Mouse (Mus musculus): ENCODE data around the gene Mrm1.
A peak's percentile ranks its signal among the peaks of the same experiment; 100 is the strongest.
"Not testable (repeated sequence)": the region's sequence is repeated elsewhere in the genome, so short reads cannot be mapped to it uniquely, and the experiment has no call there.

Mrm1 gene

GRCm38 (mm10) chr11:84818961-84819692, at the start of gene Mrm1:
TSS of gene Mrm1 (minus strand) at chr11:84819515.
- no peaks in the 10 kb centered on the region for H3K27me3 ChIP-seq (ENCODE audit: control insufficient read depth, insufficient read depth, low read length, poor library complexity, severe bottlenecking)
- no peaks in the 10 kb centered on the region; the same call in none of the 2 replicates for H3K36me3 ChIP-seq (ENCODE audit: control insufficient read depth, insufficient read depth, low read length, poor library complexity, severe bottlenecking)
- peak; percentile 98 for DNase-seq (ENCODE audit: low read depth, low spot score)

- Histone ChIP-seq H3K36me3 (ENCODE audit: control insufficient read depth, insufficient read depth, low read length, poor library complexity, severe bottlenecking) (peaks cover 2% of the 10 kb centered on the region; the same call in 1 of the 2 replicates), H3K27me3 (ENCODE audit: control insufficient read depth, insufficient read depth, low read length, poor library complexity, severe bottlenecking) (no peaks in the 10 kb centered on the region)
- peak; percentile 18 for DNase-seq (ENCODE audit: low read depth, low spot score)
Measured at GRCm38 (mm10) chr11:84868786-84869259, 49.5 kb upstream of the Mrm1 start.

- no peaks in the 10 kb centered on the region for H3K27me3 ChIP-seq (ENCODE audit: control insufficient read depth, insufficient read depth, low read length, poor library complexity, severe bottlenecking)
- peaks cover 2% of the 10 kb centered on the region; the same call in 1 of the 2 replicates for H3K36me3 ChIP-seq (ENCODE audit: control insufficient read depth, insufficient read depth, low read length, poor library complexity, severe bottlenecking)
- DNase-seq (ENCODE audit: low read depth, low spot score) = no peak
Measured at GRCm38 (mm10) chr11:84867586-84867985, 48.3 kb upstream of the Mrm1 start.

GRCm38 (mm10) chr11:84865268-84865667, 46.0 kb upstream of the Mrm1 start:
- DNase-seq (ENCODE audit: low read depth, low spot score) = no peak
- peaks cover 4% of the 10 kb centered on the region; the same call in 1 of the 2 replicates for H3K36me3 ChIP-seq (ENCODE audit: control insufficient read depth, insufficient read depth, low read length, poor library complexity, severe bottlenecking)
- no peaks in the 10 kb centered on the region for H3K27me3 ChIP-seq (ENCODE audit: control insufficient read depth, insufficient read depth, low read length, poor library complexity, severe bottlenecking)

GRCm38 (mm10) chr11:84855285-84855684, 36.0 kb upstream of the Mrm1 start:
- no peaks in the 10 kb centered on the region for H3K27me3 ChIP-seq (ENCODE audit: control insufficient read depth, insufficient read depth, low read length, poor library complexity, severe bottlenecking)
- no peak for DNase-seq (ENCODE audit: low read depth, low spot score)
- peaks cover 11% of the 10 kb centered on the region for H3K36me3 ChIP-seq (ENCODE audit: control insufficient read depth, insufficient read depth, low read length, poor library complexity, severe bottlenecking)

GRCm38 (mm10) chr11:84847475-84848090, 28.3 kb upstream of the Mrm1 start:
- Histone ChIP-seq H3K36me3 (ENCODE audit: control insufficient read depth, insufficient read depth, low read length, poor library complexity, severe bottlenecking) (peaks cover 10% of the 10 kb centered on the region; the same call in 1 of the 2 replicates), H3K27me3 (ENCODE audit: control insufficient read depth, insufficient read depth, low read length, poor library complexity, severe bottlenecking) (no peaks in the 10 kb centered on the region)
- DNase-seq (ENCODE audit: low read depth, low spot score) = no peak

- H3K27me3 ChIP-seq (ENCODE audit: control insufficient read depth, insufficient read depth, low read length, poor library complexity, severe bottlenecking) = no peaks in the 10 kb centered on the region
- peaks cover 10% of the 10 kb centered on the region; the same call in 1 of the 2 replicates for H3K36me3 ChIP-seq (ENCODE audit: control insufficient read depth, insufficient read depth, low read length, poor library complexity, severe bottlenecking)
- no peak for DNase-seq (ENCODE audit: low read depth, low spot score)
Measured at GRCm38 (mm10) chr11:84846741-84847474, 27.6 kb upstream of the Mrm1 start.

- no peaks in the 10 kb centered on the region for H3K27me3 ChIP-seq (ENCODE audit: control insufficient read depth, insufficient read depth, low read length, poor library complexity, severe bottlenecking)
- peaks cover 18% of the 10 kb centered on the region for H3K36me3 ChIP-seq (ENCODE audit: control insufficient read depth, insufficient read depth, low read length, poor library complexity, severe bottlenecking)
- peak; percentile 31 for DNase-seq (ENCODE audit: low read depth, low spot score)
Measured at GRCm38 (mm10) chr11:84839330-84839729, 20.0 kb upstream of the Mrm1 start.

- H3K27me3 ChIP-seq (ENCODE audit: control insufficient read depth, insufficient read depth, low read length, poor library complexity, severe bottlenecking); DNase-seq (ENCODE audit: low read depth, low spot score); H3K36me3 ChIP-seq (ENCODE audit: control insufficient read depth, insufficient read depth, low read length, poor library complexity, severe bottlenecking): not testable (repeated sequence)
Measured at GRCm38 (mm10) chr11:84829495-84829894, 10.2 kb upstream of the Mrm1 start.

- 0 out of 2 replicates have a peak, but pooled peaks cover 1% of the 10 kb centered on the region for H3K36me3 ChIP-seq (ENCODE audit: control insufficient read depth, insufficient read depth, low read length, poor library complexity, severe bottlenecking)
- H3K27me3 ChIP-seq (ENCODE audit: control insufficient read depth, insufficient read depth, low read length, poor library complexity, severe bottlenecking) = no peaks in the 10 kb centered on the region
- peak; percentile 91 for DNase-seq (ENCODE audit: low read depth, low spot score)
Measured at GRCm38 (mm10) chr11:84828516-84829399, 9.4 kb upstream of the Mrm1 start, which contains the start of gene Dhrs11. TSS of gene Dhrs11 (minus strand) at chr11:84828994.

- H3K27me3 ChIP-seq (ENCODE audit: control insufficient read depth, insufficient read depth, low read length, poor library complexity, severe bottlenecking) = no peaks in the 10 kb centered on the region
- 0 out of 2 replicates have a peak, but pooled peaks cover 1% of the 10 kb centered on the region for H3K36me3 ChIP-seq (ENCODE audit: control insufficient read depth, insufficient read depth, low read length, poor library complexity, severe bottlenecking)
- peak; percentile 20 for DNase-seq (ENCODE audit: low read depth, low spot score)
Measured at GRCm38 (mm10) chr11:84827901-84828503, 8.7 kb upstream of the Mrm1 start.

GRCm38 (mm10) chr11:84827492-84827891, 8.2 kb upstream of the Mrm1 start:
- no peaks in the 10 kb centered on the region for H3K27me3 ChIP-seq (ENCODE audit: control insufficient read depth, insufficient read depth, low read length, poor library complexity, severe bottlenecking)
- H3K36me3 ChIP-seq (ENCODE audit: control insufficient read depth, insufficient read depth, low read length, poor library complexity, severe bottlenecking) = 0 out of 2 replicates have a peak, but pooled peaks cover 1% of the 10 kb centered on the region
- no peak for DNase-seq (ENCODE audit: low read depth, low spot score)

GRCm38 (mm10) chr11:84826185-84826584, 6.9 kb upstream of the Mrm1 start:
- Histone ChIP-seq H3K27me3 (ENCODE audit: control insufficient read depth, insufficient read depth, low read length, poor library complexity, severe bottlenecking) (no peaks in the 10 kb centered on the region), H3K36me3 (ENCODE audit: control insufficient read depth, insufficient read depth, low read length, poor library complexity, severe bottlenecking) (peaks cover 1% of the 10 kb centered on the region)
- DNase-seq (ENCODE audit: low read depth, low spot score) = no peak

Data from splenic B cell, adult 2 months (primary cell).